Mouse (Mus musculus) embryo, embryonic 9.5 days (tissue): Measurements from ENCODE around the gene P2rx4.
A peak's percentile ranks its signal among the peaks of the same experiment; 100 is the strongest.

ENCODE experiments used
- DNase-seq: peaks from one replicate; pipeline ENCODE4 v3.0.0-alpha.2; 2017; ENCODE audit errors: extremely low spot score

P2rx4 gene

DNA sequence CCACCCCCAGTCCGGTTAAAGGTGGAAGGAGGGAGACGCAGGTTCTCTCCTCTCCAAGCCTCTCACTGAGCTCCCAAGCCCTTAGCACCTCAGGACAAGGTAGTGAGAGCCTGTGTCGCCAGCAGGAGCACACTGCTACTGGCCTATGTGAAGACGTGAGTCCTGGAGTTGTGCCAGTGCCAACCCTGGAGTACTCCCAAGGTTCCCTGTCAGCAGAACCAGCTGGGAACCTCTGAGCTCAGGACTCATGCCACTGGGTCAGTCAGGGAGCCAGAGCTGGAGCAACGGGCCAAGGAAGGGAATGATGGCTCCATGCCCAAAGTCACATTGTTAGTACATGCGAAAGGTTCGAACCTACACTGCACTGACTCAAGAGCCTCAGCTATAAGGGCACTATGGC is 49.3 kb downstream of the P2rx4 start:
- no peak for DNase-seq

- no peak for DNase-seq
These were observed 56.1 kb downstream of the P2rx4 start for GRCm38 (mm10) chr5:122763271-122764031.

GRCm38 (mm10) chr5:122764032-122764464 is 56.7 kb downstream of the P2rx4 start:
- no peak for DNase-seq

DNA sequence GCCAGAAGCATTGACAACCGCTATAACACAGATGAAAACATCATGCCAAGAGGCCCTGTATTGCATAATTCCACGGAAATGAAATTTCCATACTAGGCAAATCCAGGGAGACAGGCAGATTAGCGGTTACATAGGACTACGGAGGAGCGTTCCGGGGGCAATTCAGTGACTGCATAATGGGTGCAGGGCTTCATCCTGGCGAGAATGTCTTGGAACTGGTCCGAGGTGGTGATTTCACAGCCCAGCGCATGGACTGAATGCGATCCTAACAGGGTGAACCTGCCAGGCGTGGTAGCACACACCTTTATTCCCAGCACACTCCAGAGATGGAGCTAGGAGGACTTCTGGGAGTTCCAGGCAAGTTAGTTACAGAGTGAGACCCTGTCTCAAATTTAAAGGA is 59.9 kb downstream of the P2rx4 start:
- DNase-seq = no peak

- no peak for DNase-seq
These were observed 61.8 kb downstream of the P2rx4 start for GRCm38 (mm10) chr5:122769101-122769568.

DNA sequence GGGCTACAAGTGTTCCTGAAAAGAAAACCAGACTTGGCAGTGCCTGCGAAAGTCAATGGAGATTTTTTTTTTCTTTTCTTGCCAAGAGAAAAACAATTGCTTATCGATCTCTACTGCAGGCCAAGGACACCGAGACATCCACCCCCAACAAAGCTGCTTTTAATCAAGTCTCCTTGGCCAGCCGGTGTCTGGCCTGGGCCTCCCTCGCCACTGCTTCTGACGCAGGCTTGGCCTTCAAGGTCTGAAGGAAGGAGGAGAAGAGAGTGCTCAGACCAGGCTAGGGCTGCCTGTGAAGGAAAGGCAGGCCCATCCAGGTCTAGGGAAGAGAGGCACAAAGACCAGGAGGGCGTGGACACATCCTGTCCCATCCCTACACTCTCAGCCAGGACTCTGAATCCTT is 63.0 kb downstream of the P2rx4 start:
- no peak for DNase-seq

GRCm38 (mm10) chr5:122770806-122771261 is 63.5 kb downstream of the P2rx4 start:
- no peak for DNase-seq

GRCm38 (mm10) chr5:122771428-122771827 is 64.1 kb downstream of the P2rx4 start:
- DNase-seq = no peak

DNA sequence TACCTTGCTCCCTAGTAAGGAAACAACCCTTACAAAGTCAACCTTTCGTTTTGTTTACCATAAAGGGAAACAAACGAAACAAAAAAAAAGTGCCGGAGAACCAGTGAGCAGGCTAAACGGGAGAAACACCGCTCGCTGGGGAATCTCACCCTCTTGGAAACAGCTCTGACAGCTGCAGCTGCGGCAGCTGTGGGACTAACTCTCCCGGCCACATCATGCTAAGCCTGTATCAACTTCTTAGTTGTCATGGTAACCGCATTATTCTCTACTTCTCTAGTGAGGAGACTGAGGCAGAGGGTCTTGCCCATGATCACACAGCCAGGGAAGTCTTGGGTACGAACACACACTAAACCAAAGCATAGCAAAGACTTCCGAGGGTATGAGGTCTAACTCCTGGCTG is 66.4 kb downstream of the P2rx4 start:
- DNase-seq = no peak

DNA sequence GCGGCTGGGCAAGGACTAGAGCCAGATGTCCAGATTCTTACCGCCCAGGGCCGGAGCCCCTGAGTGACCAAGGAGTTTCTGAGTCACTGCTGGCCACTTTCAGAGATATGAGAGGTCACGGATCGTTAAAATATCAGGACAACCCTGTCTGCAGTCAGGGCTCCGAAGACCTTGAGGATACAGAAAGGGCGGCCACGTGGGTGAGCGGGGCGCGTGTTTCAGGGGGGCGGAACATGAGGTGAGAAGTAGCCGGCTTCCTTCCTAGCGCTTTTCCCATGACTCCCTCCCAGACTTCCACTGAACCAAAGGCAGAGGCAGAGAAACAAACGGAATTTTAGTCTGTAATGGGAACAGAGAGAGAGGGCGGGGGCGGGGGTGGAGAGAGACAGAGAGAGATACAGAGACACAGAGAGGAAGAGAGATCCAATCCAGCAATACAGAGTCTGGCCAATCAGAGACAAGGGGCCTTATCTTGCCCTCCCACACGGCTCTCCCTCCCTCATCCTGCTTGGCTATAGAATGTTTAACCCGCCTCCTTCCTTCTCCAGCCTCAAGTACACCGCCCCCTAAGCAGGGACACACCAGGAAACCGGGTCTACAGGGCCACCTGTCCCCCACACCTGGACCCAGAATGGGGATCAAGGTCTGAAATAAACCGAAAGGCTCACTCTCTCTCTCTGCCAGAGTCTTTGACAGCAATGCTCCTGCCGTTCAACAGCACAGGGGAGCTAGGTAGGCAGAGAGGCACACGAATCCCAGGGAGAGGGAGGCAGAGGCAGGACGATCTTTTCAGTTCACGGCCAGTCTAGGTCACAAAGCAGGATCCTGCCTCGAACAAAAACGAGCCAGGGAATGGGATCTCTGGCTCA is 67.6 kb downstream of the P2rx4 start:
- no peak for DNase-seq

GRCm38 (mm10) chr5:122775646-122776286 is 68.4 kb downstream of the P2rx4 start:
- no peak for DNase-seq

GRCm38 (mm10) chr5:122777322-122777721 is 70.0 kb downstream of the P2rx4 start:
- DNase-seq = no peak

- DNase-seq = peak; percentile 44
These were observed 71.2 kb downstream of the P2rx4 start for GRCm38 (mm10) chr5:122778231-122779226.
